Mouse (Mus musculus) CH12.LX (cell line): ENCODE results near the gene Eef1akmt4.

Source experiments
- CHD1 ChIP-seq: IDR thresholded peaks from 2 replicates; pipeline ENCODE4 v1.6.1; 2012; ENCODE audit warnings: low read depth, low read length, improper control_type of control experiment, inconsistent platforms
- CTCF ChIP-seq, 2 experiments: IDR thresholded peaks in 1 of 2; conservative IDR thresholded peaks in 1 of 2; 2 replicates each; pipeline ENCODE4 v1.5.1; 2011 to 2012; ENCODE audit warnings: low read depth in 2 of 2, low read length in 2 of 2, improper control_type of control experiment in 1 of 2, inconsistent platforms in 1 of 2, mild to moderate bottlenecking in 1 of 2, moderate library complexity in 1 of 2
- EP300 ChIP-seq: IDR thresholded peaks from 2 replicates; pipeline ENCODE4 v1.6.1; 2011; ENCODE audit warnings: low read length, improper control_type of control experiment
- HCFC1 ChIP-seq: IDR thresholded peaks from 2 replicates; pipeline ENCODE4 v1.6.1; 2012; ENCODE audit warnings: low read depth, mild to moderate bottlenecking, inconsistent platforms, low read length, improper control_type of control experiment
- MAFK ChIP-seq: IDR thresholded peaks from 2 replicates; pipeline ENCODE4 v1.6.1; 2011; ENCODE audit warnings: low read length, improper control_type of control experiment; ENCODE audit not compliant: insufficient replicate concordance
- MAX ChIP-seq: IDR thresholded peaks from 2 replicates; pipeline ENCODE4 v1.6.1; 2011; ENCODE audit warnings: low read length, improper control_type of control experiment
- NRF1 ChIP-seq: IDR thresholded peaks from 2 replicates; pipeline ENCODE4 v1.6.1; 2014; ENCODE audit warnings: low read depth, mild to moderate bottlenecking, inconsistent platforms, low read length, improper control_type of control experiment, moderate library complexity
- POLR2A ChIP-seq: IDR thresholded peaks from 2 replicates; pipeline ENCODE4 v1.6.1; 2011; ENCODE audit warnings: low read depth, mild to moderate bottlenecking, improper control_type of control experiment, low read length
- RCOR1 ChIP-seq: conservative IDR thresholded peaks from 2 replicates; pipeline ENCODE4 v1.6.1; 2012; ENCODE audit warnings: low read depth, mild to moderate bottlenecking, inconsistent platforms, low read length, improper control_type of control experiment
- SMC3 ChIP-seq: IDR thresholded peaks from 2 replicates; pipeline ENCODE4 v1.6.1; 2011; ENCODE audit warnings: low read depth, low read length, improper control_type of control experiment
- TCF12 ChIP-seq: IDR thresholded peaks from 2 replicates; pipeline ENCODE4 v1.6.1; 2014; ENCODE audit warnings: low read depth, mild to moderate bottlenecking, inconsistent platforms, low read length, improper control_type of control experiment
- USF1 ChIP-seq: IDR thresholded peaks from 2 replicates; pipeline ENCODE4 v1.6.1; 2014; ENCODE audit warnings: low read depth, mild to moderate bottlenecking, inconsistent platforms, low read length, improper control_type of control experiment
- ZNF384 ChIP-seq: IDR thresholded peaks from 2 replicates; pipeline ENCODE4 v1.6.1; 2012; ENCODE audit warnings: low read depth, low read length, improper control_type of control experiment, inconsistent platforms

DNA sequence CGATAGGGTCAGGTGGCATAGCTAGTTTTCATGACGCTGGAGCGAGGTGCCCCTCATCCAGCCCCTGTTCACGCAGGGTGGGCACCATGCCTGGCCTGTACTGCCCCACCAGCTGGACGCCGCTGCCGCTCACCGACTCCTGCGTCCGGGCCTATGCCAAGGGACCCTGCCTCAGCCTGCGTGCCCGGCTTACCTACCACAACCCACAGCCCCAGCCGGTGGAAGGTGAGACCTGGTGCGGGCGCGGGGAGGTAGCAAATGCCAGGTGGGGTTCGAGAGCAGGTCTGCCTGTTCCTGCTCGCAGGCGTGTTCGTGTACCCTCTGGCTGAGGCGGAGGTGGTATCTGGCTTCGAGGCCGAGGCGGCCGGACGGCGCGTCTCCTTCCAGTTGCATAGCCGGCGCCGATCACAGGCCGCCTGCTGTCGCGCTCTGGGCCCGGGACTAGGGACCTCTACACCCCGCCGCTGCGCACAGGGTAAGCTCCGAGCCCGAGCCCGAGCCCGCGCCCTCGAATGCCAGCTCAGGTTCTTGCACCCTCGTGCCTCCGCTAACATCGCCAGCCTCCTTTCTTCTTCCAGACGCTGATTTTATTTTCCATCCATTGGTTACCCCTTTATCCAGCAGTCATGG lies 20.2 kb upstream of the Eef1akmt4 start:
- TF ChIP-seq USF1 (no peak), TCF12 (no peak), POLR2A (no peak), RCOR1 (no peak), CTCF (conservative IDR thresholded peaks at IDR 0.05 in 1 of 2, IDR thresholded peaks at IDR 0.05 in 1 of 2; ENCODE audit: low read depth in 2 of 2, low read length in 2 of 2) (no peak), CHD1 (no peak), MAFK (no peak), EP300 (no peak), NRF1 (no peak), ZNF384 (no peak), SMC3 (no peak), HCFC1 (no peak), MAX (no peak)
